Mouse (Mus musculus) spleen, adult 18-20 months (tissue): ENCODE data around the gene Tmem131.

Experiments used
- DNase-seq, 2 experiments: peaks; one replicate each; pipeline ENCODE4 v3.0.0; 2022; ENCODE audit warnings: mixed read lengths in 2 of 2

Gene Tmem131

GRCm38 (mm10) chr1:36879154-36879553 lies 64.3 kb downstream of the Tmem131 start:
- DNase-seq = no peak

- DNase-seq = no peak
These were observed 66.3 kb downstream of the Tmem131 start for GRCm38 (mm10) chr1:36877126-36877525.

DNA sequence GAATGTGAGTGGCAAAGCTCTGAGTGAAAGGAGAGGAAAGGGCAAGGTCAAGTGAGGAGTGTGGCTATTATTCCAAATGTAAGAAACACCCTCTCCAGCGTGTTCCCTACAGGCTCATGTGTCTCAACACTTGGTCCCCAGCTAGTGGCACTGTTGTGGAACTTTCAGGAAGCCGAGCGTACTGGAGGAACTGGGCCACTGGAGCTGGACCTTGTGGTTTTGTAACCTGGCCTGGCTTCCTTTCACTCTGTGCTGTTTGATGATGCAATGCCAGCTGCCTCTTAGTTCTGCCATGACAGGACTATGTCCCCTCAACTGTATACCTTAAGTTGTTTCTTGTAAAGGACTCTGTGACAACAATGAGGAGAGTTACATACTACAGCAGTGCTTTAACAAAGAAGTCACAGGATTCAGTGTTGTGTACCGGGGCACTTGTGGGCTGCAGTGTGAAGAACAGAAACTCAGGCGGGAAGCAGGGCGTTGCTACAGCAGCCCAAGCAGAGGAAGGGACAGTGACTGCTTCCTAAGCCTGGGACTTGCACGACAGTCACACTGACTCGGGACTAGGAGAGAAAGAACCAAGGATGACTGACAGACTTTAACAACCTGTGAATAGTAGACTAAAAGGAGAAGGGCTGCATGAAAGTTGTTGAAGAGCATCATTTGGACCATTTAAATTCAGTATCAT lies 68.4 kb downstream of the Tmem131 start:
- no peak for DNase-seq

DNA sequence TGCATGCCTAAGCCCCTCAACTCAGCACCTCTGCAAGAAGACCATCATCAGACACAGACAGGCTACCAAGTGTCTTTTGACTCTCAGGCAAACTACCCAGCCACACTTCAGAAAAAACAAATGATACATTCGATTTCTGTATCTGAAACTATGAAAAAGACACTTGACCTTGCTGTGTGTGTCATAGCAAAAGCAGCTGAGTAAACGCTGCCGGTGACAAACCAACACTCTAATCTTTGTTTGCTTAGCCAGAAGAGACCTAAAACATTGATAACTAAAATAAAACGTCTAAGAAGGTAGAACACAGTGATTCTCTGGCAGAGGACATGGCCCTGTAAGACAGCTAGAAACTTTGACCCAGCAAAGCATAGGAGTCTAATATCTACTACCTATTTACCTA lies 72.2 kb downstream of the Tmem131 start:
- DNase-seq = no peak

GRCm38 (mm10) chr1:36870518-36870917 lies 72.9 kb downstream of the Tmem131 start:
- DNase-seq = no peak

DNA sequence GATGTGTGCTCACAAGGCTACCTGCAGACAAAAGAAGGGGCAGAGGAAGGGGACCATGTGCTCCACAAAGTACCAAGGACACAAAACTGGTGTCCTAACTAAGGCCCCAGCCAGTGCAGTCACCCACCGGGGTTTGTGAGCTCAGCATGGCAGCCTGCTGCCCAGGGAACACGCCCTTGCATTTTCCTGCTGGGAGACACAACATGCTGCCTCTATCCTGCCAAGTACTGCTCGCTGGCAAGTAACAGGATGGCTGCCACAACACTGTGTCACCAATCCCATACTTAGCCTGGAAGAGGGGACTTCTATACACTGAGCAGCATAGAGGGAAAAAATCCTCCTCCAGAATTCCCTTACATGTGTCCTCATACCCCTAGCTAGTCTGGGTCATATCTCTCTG lies 78.7 kb downstream of the Tmem131 start:
- DNase-seq = no peak

GRCm38 (mm10) chr1:36861775-36862174 lies 81.7 kb downstream of the Tmem131 start:
- DNase-seq = no peak

DNA sequence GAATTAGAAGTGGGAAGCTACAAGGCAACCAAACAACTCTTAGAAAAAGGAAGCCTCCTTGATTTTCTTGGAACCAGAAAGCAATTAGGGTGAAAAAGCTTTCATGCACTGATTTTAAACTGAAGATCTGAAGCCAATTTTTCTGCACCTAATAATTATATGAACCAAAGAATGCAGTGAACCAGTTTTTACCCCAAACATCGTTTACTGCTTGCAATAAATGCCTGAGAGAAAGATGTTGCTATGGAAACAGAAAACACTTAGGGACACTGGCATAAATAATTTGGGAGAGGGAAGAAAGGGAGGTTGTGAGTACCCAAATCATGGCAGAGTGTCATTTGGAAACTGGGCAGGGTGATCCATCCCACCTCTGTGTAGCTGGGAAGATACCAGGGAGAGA lies 82.6 kb downstream of the Tmem131 start:
- DNase-seq = no peak

- no peak for DNase-seq
These were observed 83.0 kb downstream of the Tmem131 start for GRCm38 (mm10) chr1:36860431-36860849.

GRCm38 (mm10) chr1:36857081-36857480 lies 86.4 kb downstream of the Tmem131 start:
- no peak for DNase-seq

GRCm38 (mm10) chr1:36854198-36854765 lies 89.2 kb downstream of the Tmem131 start:
- no peak for DNase-seq

GRCm38 (mm10) chr1:36852085-36852484 lies 91.4 kb downstream of the Tmem131 start:
- DNase-seq = no peak

DNA sequence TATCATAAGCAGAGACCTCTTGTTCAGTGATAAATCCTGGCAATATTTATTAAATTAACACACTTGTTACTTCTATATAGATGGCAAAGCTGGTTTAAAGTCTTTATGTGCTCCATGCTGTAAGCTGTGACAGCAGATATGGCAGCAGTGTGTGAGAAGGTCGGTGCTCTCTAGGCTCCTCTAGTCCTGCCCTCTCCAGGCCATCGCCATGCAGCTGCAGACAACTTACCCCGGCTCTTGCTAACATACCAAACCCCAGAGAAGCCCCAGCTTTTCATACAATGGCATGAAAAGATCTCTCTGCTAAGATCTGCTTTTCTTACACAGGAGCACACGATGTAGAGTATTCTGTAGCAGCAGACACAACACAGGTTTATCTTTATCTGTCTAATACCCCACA lies 92.1 kb downstream of the Tmem131 start:
- no peak for DNase-seq

GRCm38 (mm10) chr1:36848036-36848435 lies 95.4 kb downstream of the Tmem131 start:
- no peak for DNase-seq

GRCm38 (mm10) chr1:36847276-36847675 lies 96.2 kb downstream of the Tmem131 start:
- DNase-seq = no peak

DNA sequence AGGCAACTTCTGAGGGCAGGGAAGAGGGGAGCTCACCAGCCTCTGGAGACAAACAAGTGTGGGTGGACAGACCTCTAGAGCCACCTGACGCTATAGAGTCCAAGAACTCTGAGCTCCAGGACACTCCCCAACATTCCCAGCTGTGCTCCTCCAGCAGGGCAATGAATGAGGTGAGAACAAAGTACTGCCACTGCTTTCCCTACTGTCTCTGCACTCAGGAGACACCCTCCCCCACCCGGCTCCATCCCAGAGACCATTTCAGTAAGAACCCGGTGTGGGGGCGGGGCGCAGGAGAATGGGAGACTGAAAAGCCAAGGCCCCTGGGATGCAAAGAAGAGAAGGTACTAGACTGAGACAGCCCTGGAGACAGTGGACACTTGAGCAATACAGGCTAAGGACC lies 98.4 kb downstream of the Tmem131 start:
- no peak for DNase-seq

DNA sequence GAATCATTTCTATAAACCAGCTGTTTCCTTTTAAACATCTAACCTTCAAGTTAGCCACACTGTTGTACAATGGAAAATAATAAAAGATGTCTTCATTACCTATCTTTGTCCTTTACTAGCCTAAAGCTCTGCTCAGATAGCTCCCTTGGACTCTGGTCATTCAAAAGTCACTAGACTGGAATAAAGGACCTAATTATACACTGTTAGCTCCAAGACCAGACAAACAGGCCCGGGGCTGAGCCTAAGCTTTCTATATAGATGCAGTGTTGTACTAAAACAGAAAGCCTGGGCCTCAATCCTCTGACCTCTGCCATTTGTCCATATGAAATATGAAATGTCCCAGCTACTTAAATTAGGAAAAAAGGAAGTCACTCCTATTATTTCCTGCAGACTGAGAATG lies 101.7 kb downstream of the Tmem131 start:
- no peak for DNase-seq

- no peak for DNase-seq
These were observed 102.5 kb downstream of the Tmem131 start for GRCm38 (mm10) chr1:36840959-36841358.

DNA sequence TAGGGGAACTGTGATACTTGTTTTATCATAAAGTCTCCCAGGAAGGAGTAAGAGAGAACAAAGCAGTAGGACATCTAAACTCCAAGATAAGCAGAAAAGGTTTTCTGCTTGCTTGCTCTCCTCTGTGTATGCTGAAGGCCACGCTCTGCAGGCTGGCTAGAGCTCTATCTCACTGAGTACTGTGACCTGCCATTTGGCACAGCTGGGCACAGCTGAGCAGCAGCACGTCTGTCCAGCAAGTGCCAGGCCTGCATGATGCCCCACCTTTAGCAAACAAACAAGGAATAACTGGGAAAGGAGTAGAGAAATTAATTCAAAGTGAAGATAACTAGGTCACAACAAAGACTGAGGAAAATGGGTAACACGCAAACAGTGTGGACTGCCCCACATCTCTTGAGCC lies 103.6 kb downstream of the Tmem131 start:
- no peak for DNase-seq

GRCm38 (mm10) chr1:36836274-36836954 lies 107.1 kb downstream of the Tmem131 start:
- no peak for DNase-seq

DNA sequence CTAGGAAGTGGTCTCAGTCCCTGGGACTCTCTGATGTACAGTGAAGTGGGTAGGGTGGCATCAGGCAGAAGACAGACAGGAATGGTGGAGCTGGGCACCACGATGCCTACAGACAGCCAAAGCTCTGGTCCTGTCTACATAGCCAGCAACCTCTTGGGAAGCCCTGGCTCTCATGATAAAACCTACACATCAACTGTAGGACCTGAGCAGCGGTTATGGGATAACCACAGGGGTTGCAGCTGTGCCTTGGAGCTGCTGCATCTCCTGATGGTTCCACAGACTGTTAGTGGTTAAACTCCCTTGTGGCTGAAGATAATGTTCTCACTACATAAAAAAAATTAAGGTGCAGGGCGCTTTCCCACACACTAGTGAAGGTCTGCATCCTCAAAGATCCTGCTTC lies 107.9 kb downstream of the Tmem131 start:
- DNase-seq = no peak

DNA sequence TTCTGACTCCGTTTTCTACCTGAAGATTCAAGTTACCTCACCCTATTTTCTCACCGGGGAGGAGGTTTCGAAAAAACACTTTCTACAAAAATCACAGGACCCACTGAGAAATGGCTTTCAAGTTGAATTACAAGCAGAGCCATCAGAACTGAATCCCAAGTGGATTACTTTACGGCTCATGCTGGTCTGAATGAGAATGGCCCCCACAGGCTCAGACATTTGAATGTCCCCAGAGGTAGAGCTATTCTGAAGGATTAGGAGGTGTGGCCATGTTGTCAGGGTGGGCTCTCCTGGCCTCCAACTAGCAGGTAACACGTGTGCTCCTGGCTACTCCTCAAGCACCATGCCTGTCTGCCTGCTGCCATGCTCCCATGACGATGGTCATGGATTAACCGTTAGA lies 109.4 kb downstream of the Tmem131 start:
- DNase-seq = no peak

DNA sequence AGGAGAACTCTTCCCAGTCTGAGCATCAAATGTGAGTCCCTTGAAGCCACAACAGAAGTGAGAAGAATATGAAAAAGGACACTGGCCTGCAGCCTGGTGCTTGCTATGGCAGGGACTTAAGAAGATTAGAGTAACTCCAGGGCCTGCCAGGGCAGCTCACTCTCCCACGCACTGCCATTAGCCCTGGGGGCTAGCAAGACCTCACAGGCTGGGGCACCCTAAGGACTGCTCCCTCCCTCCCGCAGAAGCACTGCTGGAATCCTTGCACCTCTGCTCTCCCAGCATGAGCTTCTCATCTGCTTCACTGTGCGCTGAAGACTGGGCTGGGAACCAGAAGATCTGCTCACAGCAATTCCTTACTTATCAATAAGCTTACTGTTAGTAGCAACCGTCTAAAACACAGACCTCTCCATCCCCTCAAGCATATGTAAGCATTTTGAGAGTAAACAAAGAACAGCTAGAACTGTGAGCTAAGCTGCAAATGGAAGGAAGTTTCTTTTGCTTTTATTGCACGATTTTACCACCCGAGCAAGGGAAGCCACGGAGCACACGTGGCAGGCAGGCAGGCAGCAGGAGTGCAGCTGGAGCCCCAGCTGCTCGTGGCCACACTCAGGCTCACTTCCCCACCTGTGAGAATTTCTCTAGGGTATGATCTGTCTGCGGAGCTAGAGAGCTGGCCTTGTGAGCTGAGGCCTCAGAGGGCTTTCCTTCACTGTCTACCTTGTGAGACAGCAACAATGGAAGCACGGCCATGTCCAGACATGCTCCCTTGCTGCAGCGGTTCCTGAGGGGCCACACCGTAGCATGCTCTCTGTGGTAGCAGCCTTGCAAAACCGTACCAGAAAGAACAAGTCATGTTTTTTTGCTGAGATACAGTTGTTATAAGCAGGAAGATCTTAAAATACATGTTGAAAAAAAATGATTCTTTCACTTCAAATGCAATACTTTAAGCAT lies 112.3 kb downstream of the Tmem131 start:
- DNase-seq = no peak
